Mouse (Mus musculus) ovary, postnatal 36 days (tissue): ENCODE measurements around the gene Uqcc3.
"Not testable (repeated sequence)": the region's sequence is repeated elsewhere in the genome, so short reads cannot be mapped to it uniquely, and the experiment has no call there.

Experiments used
- DNase-seq: peaks from one replicate; pipeline ENCODE4 v3.0.0; 2022; ENCODE audit warnings: low spot score, mixed read lengths

Uqcc3 gene

GRCm38 (mm10) chr19:8880311-8881033 is at the start of gene Uqcc3:
Gene Uqcc3 (minus strand): TSS chr19:8880923.
- peak; percentile 88 for DNase-seq

- no peak for DNase-seq
These were observed 49.4 kb upstream of the Uqcc3 start for GRCm38 (mm10) chr19:8930117-8930516.

- peak; percentile 87 for DNase-seq
These were observed 48.7 kb upstream of the Uqcc3 start, which contains the start of the genes Rom1 and Eml3 for GRCm38 (mm10) chr19:8929224-8930088. Gene Rom1 (minus strand): TSS chr19:8929356. Gene Eml3 (plus strand): TSS chr19:8929552.

GRCm38 (mm10) chr19:8928689-8929223 is 48.0 kb upstream of the Uqcc3 start:
- DNase-seq, result no peak

GRCm38 (mm10) chr19:8927891-8928525 is 47.3 kb upstream of the Uqcc3 start:
- DNase-seq, result no peak

GRCm38 (mm10) chr19:8926766-8927165 is 46.0 kb upstream of the Uqcc3 start:
- DNase-seq, result no peak

- DNase-seq, result no peak
These were observed 41.0 kb upstream of the Uqcc3 start for GRCm38 (mm10) chr19:8921741-8922140.

GRCm38 (mm10) chr19:8920836-8921291 is 40.1 kb upstream of the Uqcc3 start:
- no peak for DNase-seq

GRCm38 (mm10) chr19:8920073-8920736 is 39.5 kb upstream of the Uqcc3 start, which contains the start of gene B3gat3:
Gene B3gat3 (plus strand): TSS chr19:8920374.
- peak; percentile 94 for DNase-seq

- no peak for DNase-seq
These were observed 39.0 kb upstream of the Uqcc3 start for GRCm38 (mm10) chr19:8919684-8920072.

- no peak for DNase-seq
These were observed 38.3 kb upstream of the Uqcc3 start for GRCm38 (mm10) chr19:8919000-8919399.

GRCm38 (mm10) chr19:8914212-8914611 is 33.5 kb upstream of the Uqcc3 start:
- DNase-seq, result no peak

- DNase-seq, result no peak
These were observed 31.1 kb upstream of the Uqcc3 start for GRCm38 (mm10) chr19:8911810-8912209.

GRCm38 (mm10) chr19:8908531-8908930 is 27.8 kb upstream of the Uqcc3 start:
- DNase-seq, result no peak

- DNase-seq, result no peak
These were observed 22.7 kb upstream of the Uqcc3 start for GRCm38 (mm10) chr19:8903412-8903811.

- DNase-seq, result no peak
These were observed 18.4 kb upstream of the Uqcc3 start for GRCm38 (mm10) chr19:8899079-8899478.

- DNase-seq, result no peak
These were observed 17.9 kb upstream of the Uqcc3 start for GRCm38 (mm10) chr19:8898576-8898975.

- DNase-seq, result peak; percentile 95
These were observed 17.3 kb upstream of the Uqcc3 start, which contains the start of gene Ganab for GRCm38 (mm10) chr19:8897865-8898495. Gene Ganab (plus strand): TSS chr19:8898071.

- DNase-seq, result peak; percentile 54
These were observed 16.6 kb upstream of the Uqcc3 start for GRCm38 (mm10) chr19:8897211-8897864.

GRCm38 (mm10) chr19:8896231-8896630 is 15.5 kb upstream of the Uqcc3 start:
- not testable (repeated sequence) for DNase-seq
